Mouse (Mus musculus) intestine, embryonic 14.5 days (tissue): ENCODE measurements around the gene Gp2. TPM values are rescaled to one million over a fixed set of nuclear protein-coding genes. Genes with fewer than 3 reads are reported as not detected.

ENCODE experiments used
- ATAC-seq: fragments of 200-750 bp; cut with Nextera tagmentation; replicated peaks from 2 replicates; pipeline ENCODE4 v1.8.0; 2017; ENCODE audit warnings: low read depth, moderate number of reproducible peaks, moderate TSS enrichment, moderate library complexity; ENCODE audit not compliant: low FRiP score, low TSS enrichment
- DNase-seq: peaks from one replicate; pipeline ENCODE4 v3.0.0-alpha.2; 2018; ENCODE audit warnings: low spot score
- H3K27ac ChIP-seq: fragments of 300-500 bp; sonication (generic); 2 replicates; pipeline ENCODE4 v1.5.1; 2014; ENCODE audit warnings: low read depth, mild to moderate bottlenecking, control low read depth
- H3K27me3 ChIP-seq: fragments of 300-500 bp; sonication (generic); replicated peaks from 2 replicates; pipeline ENCODE4 v1.6.1; 2014; ENCODE audit warnings: low read length, control low read depth; ENCODE audit not compliant: control insufficient read depth, insufficient read depth
- H3K36me3 ChIP-seq: fragments of 300-500 bp; sonication (generic); 2 replicates; pipeline ENCODE4 v1.6.1; 2014; ENCODE audit warnings: low read length, control low read depth; ENCODE audit not compliant: control insufficient read depth, insufficient read depth
- H3K4me1 ChIP-seq: fragments of 300-500 bp; sonication (generic); replicated peaks from 2 replicates; pipeline ENCODE4 v1.6.1; 2014; ENCODE audit warnings: low read length, control low read depth, mixed read lengths; ENCODE audit not compliant: control insufficient read depth, insufficient read depth
- H3K4me2 ChIP-seq: fragments of 300-500 bp; sonication (generic); 2 replicates; pipeline ENCODE4 v1.6.1; 2014; ENCODE audit warnings: low read length
- H3K4me3 ChIP-seq: fragments of 300-500 bp; sonication (generic); 2 replicates; pipeline ENCODE4 v1.5.1; 2014; ENCODE audit warnings: low read depth, low read length, control low read depth, mixed read lengths
- H3K9ac ChIP-seq: fragments of 300-500 bp; sonication (generic); 2 replicates; pipeline ENCODE4 v1.6.1; 2014; ENCODE audit warnings: mild to moderate bottlenecking, low read length
- H3K9me3 ChIP-seq: fragments of 300-500 bp; sonication (generic); 2 replicates; pipeline ENCODE4 v1.6.1; 2016; ENCODE audit warnings: low read length, control low read depth; ENCODE audit not compliant: control insufficient read depth
- WGBS: fragments of 180-500 bp; shearing (Covaris S2); extraction: QIAGEN DNeasy Blood & Tissue Kit; methylation state at CpG from one replicate; pipeline ENCODE4 v1.1.7; 2014; 5-methylcytosine and 5-hydroxymethylcytosine counted together
- polyA plus RNA-seq: library from polyadenylated mRNA; unstranded; fragments of >200 nt; fragmentation: Nextera tagmentation; extraction: Ambion mirVana; gene quantifications from 2 replicates; pipeline ENCODE4 v1.2.1, GENCODE M21; 2014

Gene Gp2
- polyA plus RNA-seq, result not detected in 2 replicates

- no peaks in the 10 kb centered on the region for H3K9me3 ChIP-seq
- no peaks in the 10 kb centered on the region for H3K36me3 ChIP-seq
- H3K9ac ChIP-seq, result no peak within 1 kb of the TSS
- H3K4me3 ChIP-seq, result no peak within 1 kb of the TSS
- no peaks in the 10 kb centered on the region for H3K27me3 ChIP-seq
- H3K4me2 ChIP-seq, result no peak within 1 kb of the TSS
- WGBS, result 82% methylated on average over 6 of the region's 6 CpGs
- H3K4me1 ChIP-seq, result no peaks in the 10 kb centered on the region
- ATAC-seq (no peak), DNase-seq (no peak)
- no peak within 1 kb of the TSS for H3K27ac ChIP-seq
These were observed at the start of gene Gp2 for GRCm38 (mm10) chr7:119459185-119459584. Gp2 (minus strand) TSS chr7:119459285.

GRCm38 (mm10) chr7:119490041-119490780, 31.1 kb upstream of the Gp2 start:
- Histone ChIP-seq H3K36me3 (no peaks in the 10 kb centered on the region), H3K4me3 (no peak overlapping the region), H3K9ac (no peak overlapping the region), H3K4me2 (no peak overlapping the region), H3K4me1 (no peaks in the 10 kb centered on the region), H3K27me3 (no peaks in the 10 kb centered on the region), H3K9me3 (no peaks in the 10 kb centered on the region), H3K27ac (no peak overlapping the region)
- DNase-seq (no peak), ATAC-seq (no peak)
- WGBS, result 81% methylated on average over 4 of the region's 4 CpGs

- WGBS, result 85% methylated on average over 5 of the region's 5 CpGs
These were observed 27.6 kb upstream of the Gp2 start for GRCm38 (mm10) chr7:119486683-119487082.

GRCm38 (mm10) chr7:119484154-119484553, 25.1 kb upstream of the Gp2 start:
- H3K27me3 ChIP-seq, result no peaks in the 10 kb centered on the region
- WGBS, result 85% methylated on average over 4 of the region's 4 CpGs

More at GRCm38 (mm10) chr7:119486683-119487082, 27.6 kb upstream of the Gp2 start:
- Histone ChIP-seq H3K27me3 (no peaks in the 10 kb centered on the region), H3K9ac (no peak overlapping the region), H3K36me3 (no peaks in the 10 kb centered on the region), H3K4me2 (no peak overlapping the region), H3K4me1 (no peaks in the 10 kb centered on the region), H3K4me3 (no peak overlapping the region), H3K27ac (no peak overlapping the region), H3K9me3 (no peaks in the 10 kb centered on the region)
- DNase-seq, result no peak
- no peak for ATAC-seq

GRCm38 (mm10) chr7:119479256-119479655, 20.2 kb upstream of the Gp2 start, which contains the start of gene Umod:
Umod (minus strand) TSS chr7:119479282.
- Histone ChIP-seq H3K27ac (no peak within 1 kb of the TSS), H3K4me3 (no peak within 1 kb of the TSS), H3K27me3 (no peaks in the 10 kb centered on the region), H3K36me3 (no peaks in the 10 kb centered on the region), H3K9me3 (no peaks in the 10 kb centered on the region), H3K4me1 (no peaks in the 10 kb centered on the region), H3K9ac (no peak within 1 kb of the TSS), H3K4me2 (no peak within 1 kb of the TSS)
- ATAC-seq (no peak), DNase-seq (no peak)

More at GRCm38 (mm10) chr7:119484154-119484553, 25.1 kb upstream of the Gp2 start:
- no peak overlapping the region for H3K4me2 ChIP-seq
- no peak for ATAC-seq
- H3K9ac ChIP-seq, result no peak overlapping the region
- no peaks in the 10 kb centered on the region for H3K36me3 ChIP-seq
- H3K27ac ChIP-seq, result no peak overlapping the region
- no peak overlapping the region for H3K4me3 ChIP-seq
- H3K4me1 ChIP-seq, result no peaks in the 10 kb centered on the region
- no peak for DNase-seq
- H3K9me3 ChIP-seq, result no peaks in the 10 kb centered on the region

- WGBS, result 68% methylated on average over 33 of the region's 33 CpGs
- Histone ChIP-seq H3K27me3 (no peaks in the 10 kb centered on the region), H3K4me3 (no peak overlapping the region), H3K4me1 (no peaks in the 10 kb centered on the region), H3K9ac (no peak overlapping the region), H3K27ac (no peak overlapping the region), H3K36me3 (no peaks in the 10 kb centered on the region), H3K9me3 (no peaks in the 10 kb centered on the region), H3K4me2 (no peak overlapping the region)
- DNase-seq (no peak), ATAC-seq (no peak)
These were observed 17.7 kb upstream of the Gp2 start for GRCm38 (mm10) chr7:119476500-119477389.

GRCm38 (mm10) chr7:119454192-119454591, 4.9 kb downstream of the Gp2 start:
- no peak for DNase-seq
- no peaks in the 10 kb centered on the region for H3K27me3 ChIP-seq
- H3K4me1 ChIP-seq, result no peaks in the 10 kb centered on the region
- H3K4me2 ChIP-seq, result no peak overlapping the region
- H3K27ac ChIP-seq, result no peak overlapping the region
- ATAC-seq, result no peak
- H3K9me3 ChIP-seq, result no peaks in the 10 kb centered on the region
- H3K9ac ChIP-seq, result no peak overlapping the region
- WGBS, result 86% methylated on average over 7 of the region's 7 CpGs
- H3K4me3 ChIP-seq, result no peak overlapping the region
- H3K36me3 ChIP-seq, result no peaks in the 10 kb centered on the region

- no peak for DNase-seq
- WGBS, result 76% methylated on average over 4 of the region's 4 CpGs
- no peaks in the 10 kb centered on the region for H3K4me1 ChIP-seq
These were observed 15.2 kb downstream of the Gp2 start for GRCm38 (mm10) chr7:119443849-119444248.

More at GRCm38 (mm10) chr7:119443849-119444248, 15.2 kb downstream of the Gp2 start:
- no peak for ATAC-seq
- Histone ChIP-seq H3K4me3 (no peak overlapping the region), H3K27me3 (no peaks in the 10 kb centered on the region), H3K27ac (no peak overlapping the region), H3K9me3 (no peaks in the 10 kb centered on the region), H3K4me2 (no peak overlapping the region), H3K36me3 (no peaks in the 10 kb centered on the region), H3K9ac (no peak overlapping the region)
